Mouse (Mus musculus) lung, embryonic 15.5 days (tissue): ENCODE results near the gene Sez6. TPM values are rescaled to one million over a fixed set of nuclear protein-coding genes. Genes with fewer than 3 reads are reported as not detected.

Source experiments
- ATAC-seq: fragments of 200-750 bp; cut with Nextera tagmentation; 2 replicates; pipeline ENCODE4 v1.8.0; 2017; ENCODE audit warnings: moderate number of reproducible peaks, borderline replicate concordance; ENCODE audit not compliant: low FRiP score, low TSS enrichment; ENCODE audit errors: extremely low read depth
- H3K27ac ChIP-seq: fragments of 300-500 bp; sonication (generic); 2 replicates; pipeline ENCODE4 v1.5.1; 2015; ENCODE audit warnings: moderate library complexity, mild to moderate bottlenecking, inconsistent platforms
- H3K27me3 ChIP-seq: fragments of 300-500 bp; sonication (generic); 2 replicates; pipeline ENCODE4 v1.6.1; 2015; ENCODE audit warnings: inconsistent platforms
- H3K36me3 ChIP-seq: fragments of 300-500 bp; sonication (generic); 2 replicates; pipeline ENCODE4 v1.6.1; 2015; ENCODE audit warnings: inconsistent platforms
- H3K4me1 ChIP-seq: fragments of 300-500 bp; sonication (generic); 2 replicates; pipeline ENCODE4 v1.6.1; 2015; ENCODE audit warnings: inconsistent platforms
- H3K4me2 ChIP-seq: fragments of 300-500 bp; sonication (generic); 2 replicates; pipeline ENCODE4 v1.6.1; 2015; ENCODE audit warnings: inconsistent platforms, mild to moderate bottlenecking, moderate library complexity
- H3K4me3 ChIP-seq: fragments of 300-500 bp; sonication (generic); 2 replicates; pipeline ENCODE4 v1.5.1; 2015; ENCODE audit warnings: mild to moderate bottlenecking, inconsistent platforms
- H3K9ac ChIP-seq: fragments of 300-500 bp; sonication (generic); 2 replicates; pipeline ENCODE4 v1.6.1; 2015; ENCODE audit warnings: inconsistent platforms
- H3K9me3 ChIP-seq: fragments of 300-500 bp; sonication (generic); 2 replicates; pipeline ENCODE4 v1.6.1; 2016; ENCODE audit warnings: inconsistent platforms
- WGBS: fragments of 180-500 bp; shearing (Covaris S2); methylation state at CpG from one replicate; pipeline ENCODE4 v1.1.7; 2015; 5-methylcytosine and 5-hydroxymethylcytosine counted together
- polyA plus RNA-seq: library from polyadenylated mRNA; unstranded; fragments of >200 nt; fragmentation: Nextera tagmentation; extraction: Ambion mirVana; gene quantifications from 2 replicates; pipeline ENCODE4 v1.2.1, GENCODE M21; 2015

The Sez6 gene
- polyA plus RNA-seq: 0.23 and 0.51 TPM in 2 replicates

- H3K9ac ChIP-seq: no peak within 1 kb of the TSS
- peak within 1 kb of the TSS; percentile 43 for H3K4me3 ChIP-seq
- H3K36me3 ChIP-seq: no peaks in the 10 kb centered on the region
- peak; percentile 80 for ATAC-seq
- H3K4me1 ChIP-seq: peaks cover 12% of the 10 kb centered on the region
- no peak within 1 kb of the TSS for H3K27ac ChIP-seq
- peaks cover 77% of the 10 kb centered on the region for H3K27me3 ChIP-seq
- H3K9me3 ChIP-seq: no peaks in the 10 kb centered on the region
- under 1% methylated on average over 93 of the region's 94 CpGs for WGBS
- peak within 1 kb of the TSS; percentile 91 for H3K4me2 ChIP-seq
These were observed at the start of gene Sez6 for GRCm38 (mm10) chr11:77930751-77931540. Sez6 (plus strand) TSS chr11:77930800.

- Histone ChIP-seq H3K9me3 (no peaks in the 10 kb centered on the region), H3K27me3 (no peaks in the 10 kb centered on the region), H3K4me3 (no peak overlapping the region), H3K27ac (no peak overlapping the region), H3K4me1 (peaks cover 13% of the 10 kb centered on the region), H3K9ac (no peak overlapping the region), H3K36me3 (no peaks in the 10 kb centered on the region), H3K4me2 (no peak overlapping the region)
- no peak for ATAC-seq
- 51% methylated on average over 10 of the region's 10 CpGs for WGBS
These were observed 45.9 kb upstream of the Sez6 start for GRCm38 (mm10) chr11:77884524-77885245.

GRCm38 (mm10) chr11:77885246-77885575, 45.4 kb upstream of the Sez6 start:
- Histone ChIP-seq H3K27ac (no peak overlapping the region), H3K9ac (no peak overlapping the region), H3K9me3 (no peaks in the 10 kb centered on the region), H3K4me2 (no peak overlapping the region), H3K36me3 (no peaks in the 10 kb centered on the region), H3K4me3 (no peak overlapping the region), H3K27me3 (no peaks in the 10 kb centered on the region), H3K4me1 (peaks cover 13% of the 10 kb centered on the region)
- ATAC-seq: no peak
- WGBS: 58% methylated on average over 8 of the region's 8 CpGs

GRCm38 (mm10) chr11:77887373-77887960, 43.1 kb upstream of the Sez6 start:
- 45% methylated on average over 17 of the region's 17 CpGs for WGBS
- Histone ChIP-seq H3K4me2 (no peak overlapping the region), H3K27me3 (no peaks in the 10 kb centered on the region), H3K4me1 (peaks cover 13% of the 10 kb centered on the region), H3K9me3 (no peaks in the 10 kb centered on the region), H3K27ac (no peak overlapping the region), H3K9ac (no peak overlapping the region), H3K36me3 (no peaks in the 10 kb centered on the region), H3K4me3 (no peak overlapping the region)
- ATAC-seq: no peak

- H3K36me3 ChIP-seq: no peaks in the 10 kb centered on the region
- H3K4me3 ChIP-seq: no peak overlapping the region
- no peak overlapping the region for H3K9ac ChIP-seq
- ATAC-seq: no peak
- H3K27me3 ChIP-seq: no peaks in the 10 kb centered on the region
- no peak overlapping the region for H3K4me2 ChIP-seq
- 80% methylated on average over 5 of the region's 5 CpGs for WGBS
- H3K27ac ChIP-seq: no peak overlapping the region
- H3K4me1 ChIP-seq: peaks cover 25% of the 10 kb centered on the region
- no peaks in the 10 kb centered on the region for H3K9me3 ChIP-seq
These were observed 41.8 kb upstream of the Sez6 start for GRCm38 (mm10) chr11:77888846-77889245.

- Histone ChIP-seq H3K4me2 (no peak overlapping the region), H3K9me3 (no peaks in the 10 kb centered on the region), H3K27me3 (no peaks in the 10 kb centered on the region), H3K27ac (no peak overlapping the region), H3K36me3 (no peaks in the 10 kb centered on the region), H3K4me3 (no peak overlapping the region), H3K9ac (no peak overlapping the region), H3K4me1 (peaks cover 31% of the 10 kb centered on the region)
- ATAC-seq: no peak
- 10% methylated on average over 1 of the region's 2 CpGs for whole genome bisulfite sequencing
These were observed 41.1 kb upstream of the Sez6 start for GRCm38 (mm10) chr11:77889484-77889883.

- H3K36me3 ChIP-seq: no peaks in the 10 kb centered on the region
- H3K9me3 ChIP-seq: no peaks in the 10 kb centered on the region
- no peak overlapping the region for H3K27ac ChIP-seq
- no peak overlapping the region for H3K9ac ChIP-seq
- H3K4me2 ChIP-seq: no peak overlapping the region
- ATAC-seq: no peak
- 82% methylated on average over 2 of the region's 2 CpGs for WGBS
- no peaks in the 10 kb centered on the region for H3K27me3 ChIP-seq
- peaks cover 31% of the 10 kb centered on the region for H3K4me1 ChIP-seq
- no peak overlapping the region for H3K4me3 ChIP-seq
These were observed 39.8 kb upstream of the Sez6 start for GRCm38 (mm10) chr11:77890648-77891258.

GRCm38 (mm10) chr11:77892883-77893282, 37.7 kb upstream of the Sez6 start:
- Histone ChIP-seq H3K9me3 (no peaks in the 10 kb centered on the region), H3K27me3 (peaks cover 9% of the 10 kb centered on the region; the same call in 1 of the 2 replicates), H3K9ac (no peak overlapping the region), H3K36me3 (no peaks in the 10 kb centered on the region), H3K4me2 (no peak overlapping the region), H3K4me1 (peaks cover 38% of the 10 kb centered on the region), H3K4me3 (no peak overlapping the region), H3K27ac (peak overlapping the region; percentile 82; the same call in 1 of the 2 replicates)
- ATAC-seq: no peak
- WGBS: 21% methylated on average over 5 of the region's 5 CpGs

GRCm38 (mm10) chr11:77893283-77893682, 37.3 kb upstream of the Sez6 start:
- H3K9ac ChIP-seq: no peak overlapping the region
- peaks cover 38% of the 10 kb centered on the region for H3K4me1 ChIP-seq
- no peaks in the 10 kb centered on the region for H3K36me3 ChIP-seq
- peaks cover 11% of the 10 kb centered on the region; the same call in 1 of the 2 replicates for H3K27me3 ChIP-seq
- no peaks in the 10 kb centered on the region for H3K9me3 ChIP-seq
- 45% methylated on average over 6 of the region's 6 CpGs for WGBS
- no peak overlapping the region for H3K4me3 ChIP-seq
- no peak for ATAC-seq
- H3K4me2 ChIP-seq: 0 out of 2 replicates have a peak overlapping the region, but pooled peaks have one; percentile 35
- peak overlapping the region; percentile 82 for H3K27ac ChIP-seq

- 15% methylated on average over 11 of the region's 11 CpGs for WGBS
These were observed 36.5 kb upstream of the Sez6 start, which contains the start of gene Pipox for GRCm38 (mm10) chr11:77893787-77894718. Pipox (minus strand) TSS chr11:77894096.

GRCm38 (mm10) chr11:77894967-77895366, 35.6 kb upstream of the Sez6 start:
- Histone ChIP-seq H3K27ac (no peak overlapping the region), H3K27me3 (peaks cover 16% of the 10 kb centered on the region; the same call in 1 of the 2 replicates), H3K4me3 (no peak overlapping the region), H3K4me1 (peaks cover 38% of the 10 kb centered on the region), H3K9ac (no peak overlapping the region), H3K9me3 (no peaks in the 10 kb centered on the region), H3K4me2 (no peak overlapping the region), H3K36me3 (no peaks in the 10 kb centered on the region)
- no peak for ATAC-seq
- WGBS: 82% methylated on average over 2 of the region's 2 CpGs

More at GRCm38 (mm10) chr11:77893787-77894718, 36.5 kb upstream of the Sez6 start, which contains the start of gene Pipox:
- Histone ChIP-seq H3K9ac (no peak within 1 kb of the TSS), H3K36me3 (no peaks in the 10 kb centered on the region), H3K27ac (peak within 1 kb of the TSS; percentile 82), H3K9me3 (no peaks in the 10 kb centered on the region), H3K4me3 (no peak within 1 kb of the TSS), H3K27me3 (peaks cover 16% of the 10 kb centered on the region; the same call in 1 of the 2 replicates), H3K4me2 (peak within 1 kb of the TSS; percentile 35), H3K4me1 (peaks cover 38% of the 10 kb centered on the region)
- ATAC-seq: peak; percentile 88
